Mouse (Mus musculus) kidney, embryonic 14.5 days (tissue): ENCODE data around the gene Traf5. TPM values are rescaled to one million over a fixed set of nuclear protein-coding genes. Genes with fewer than 3 reads are reported as not detected.

Experiments used
- ATAC-seq: fragments of 200-750 bp; cut with Nextera tagmentation; 2 replicates; pipeline ENCODE4 v1.8.0; 2017; ENCODE audit warnings: moderate number of reproducible peaks, mild to moderate bottlenecking, moderate TSS enrichment, moderate library complexity; ENCODE audit not compliant: low FRiP score, low TSS enrichment
- H3K27ac ChIP-seq: fragments of 300-500 bp; sonication (generic); 2 replicates; pipeline ENCODE4 v1.5.1; 2014; ENCODE audit warnings: low read depth, mild to moderate bottlenecking, low read length, moderate library complexity, mixed read lengths
- H3K27me3 ChIP-seq: fragments of 300-500 bp; sonication (generic); 2 replicates; pipeline ENCODE4 v1.6.1; 2014; ENCODE audit warnings: mild to moderate bottlenecking, low read length; ENCODE audit not compliant: control insufficient read depth, insufficient read depth
- H3K36me3 ChIP-seq: fragments of 300-500 bp; sonication (generic); 2 replicates; pipeline ENCODE4 v1.6.1; 2014; ENCODE audit warnings: low read length, mixed read lengths; ENCODE audit not compliant: control insufficient read depth, insufficient read depth
- H3K4me1 ChIP-seq: fragments of 300-500 bp; sonication (generic); 2 replicates; pipeline ENCODE4 v1.6.1; 2014; ENCODE audit warnings: low read length, mixed read lengths; ENCODE audit not compliant: control insufficient read depth, insufficient read depth
- H3K4me2 ChIP-seq: fragments of 300-500 bp; sonication (generic); replicated peaks from 2 replicates; pipeline ENCODE4 v1.6.1; 2014; ENCODE audit warnings: low read depth, mild to moderate bottlenecking, low read length
- H3K4me3 ChIP-seq: fragments of 300-500 bp; sonication (generic); 2 replicates; pipeline ENCODE4 v1.5.1; 2014; ENCODE audit warnings: mild to moderate bottlenecking, low read length
- H3K9ac ChIP-seq: fragments of 300-500 bp; sonication (generic); 2 replicates; pipeline ENCODE4 v1.6.1; 2014; ENCODE audit warnings: low read depth, mild to moderate bottlenecking, low read length, moderate library complexity
- H3K9me3 ChIP-seq: fragments of 300-500 bp; sonication (generic); 2 replicates; pipeline ENCODE4 v1.6.1; 2016; ENCODE audit warnings: low read length; ENCODE audit not compliant: control insufficient read depth
- WGBS: fragments of 180-500 bp; shearing (Covaris S2); extraction: QIAGEN DNeasy Blood & Tissue Kit; methylation state at CpG from one replicate; pipeline ENCODE4 v1.1.7; 2014; 5-methylcytosine and 5-hydroxymethylcytosine counted together
- polyA plus RNA-seq: library from polyadenylated mRNA; unstranded; fragments of >200 nt; fragmentation: Nextera tagmentation; extraction: Ambion mirVana; gene quantifications from 2 replicates; pipeline ENCODE4 v1.2.1, GENCODE M21; 2014

Gene Traf5
- polyA plus RNA-seq, 1 experiment from 2014 or later = 15.5 TPM

- no peak overlapping the region for H3K27ac ChIP-seq
Measured at GRCm38 (mm10) chr1:191974509-191975405, 117.6 kb downstream of the Traf5 start.

GRCm38 (mm10) chr1:191969939-191970338 lies 122.4 kb downstream of the Traf5 start:
- Histone ChIP-seq H3K9ac (no peak overlapping the region), H3K4me1 (0 out of 2 replicates have a peak, but pooled peaks cover under 1% of the 10 kb centered on the region), H3K36me3 (no peaks in the 10 kb centered on the region), H3K9me3 (no peaks in the 10 kb centered on the region), H3K4me2 (no peak overlapping the region), H3K27ac (no peak overlapping the region), H3K27me3 (no peaks in the 10 kb centered on the region), H3K4me3 (no peak overlapping the region)
- 73% methylated on average over 5 of the region's 5 CpGs for WGBS
- ATAC-seq = no peak

More at GRCm38 (mm10) chr1:191974509-191975405, 117.6 kb downstream of the Traf5 start:
- no peaks in the 10 kb centered on the region for H3K4me1 ChIP-seq
- ATAC-seq = no peak
- no peak overlapping the region for H3K4me2 ChIP-seq
- no peaks in the 10 kb centered on the region for H3K9me3 ChIP-seq
- H3K27me3 ChIP-seq = no peaks in the 10 kb centered on the region
- no peak overlapping the region for H3K4me3 ChIP-seq
- WGBS = 57% methylated on average over 13 of the region's 13 CpGs
- no peak overlapping the region for H3K9ac ChIP-seq
- no peaks in the 10 kb centered on the region for H3K36me3 ChIP-seq

- Histone ChIP-seq H3K9ac (no peak overlapping the region), H3K4me3 (no peak overlapping the region), H3K4me1 (0 out of 2 replicates have a peak, but pooled peaks cover 6% of the 10 kb centered on the region), H3K4me2 (no peak overlapping the region), H3K36me3 (no peaks in the 10 kb centered on the region), H3K9me3 (no peaks in the 10 kb centered on the region), H3K27me3 (no peaks in the 10 kb centered on the region), H3K27ac (peak overlapping the region; percentile 56; the same call in 1 of the 2 replicates)
- 16% methylated on average over 13 of the region's 13 CpGs for WGBS
- peak; percentile 56 for ATAC-seq
Measured at GRCm38 (mm10) chr1:191964773-191965481, 127.4 kb downstream of the Traf5 start.

GRCm38 (mm10) chr1:191963948-191964772 lies 128.2 kb downstream of the Traf5 start:
- Histone ChIP-seq H3K4me3 (no peak overlapping the region), H3K27ac (peak overlapping the region; percentile 56; the same call in 1 of the 2 replicates), H3K27me3 (no peaks in the 10 kb centered on the region), H3K4me2 (no peak overlapping the region), H3K36me3 (no peaks in the 10 kb centered on the region), H3K9ac (no peak overlapping the region), H3K9me3 (no peaks in the 10 kb centered on the region), H3K4me1 (0 out of 2 replicates have a peak, but pooled peaks cover 6% of the 10 kb centered on the region)
- ATAC-seq = peak; percentile 86
- 23% methylated on average over 8 of the region's 8 CpGs for WGBS

- WGBS = 80% methylated on average over 3 of the region's 3 CpGs
Measured at GRCm38 (mm10) chr1:191963413-191963812, 128.9 kb downstream of the Traf5 start.

GRCm38 (mm10) chr1:191960946-191961345 lies 131.4 kb downstream of the Traf5 start:
- no peak overlapping the region for H3K4me3 ChIP-seq
- ATAC-seq = no peak
- 0 out of 2 replicates have a peak, but pooled peaks cover 6% of the 10 kb centered on the region for H3K4me1 ChIP-seq
- no peaks in the 10 kb centered on the region for H3K36me3 ChIP-seq
- H3K9ac ChIP-seq = no peak overlapping the region
- H3K4me2 ChIP-seq = no peak overlapping the region
- H3K9me3 ChIP-seq = no peaks in the 10 kb centered on the region
- H3K27me3 ChIP-seq = no peaks in the 10 kb centered on the region
- H3K27ac ChIP-seq = no peak overlapping the region
- WGBS = 57% methylated on average over 2 of the region's 2 CpGs

More at GRCm38 (mm10) chr1:191963413-191963812, 128.9 kb downstream of the Traf5 start:
- no peak overlapping the region for H3K4me3 ChIP-seq
- H3K4me2 ChIP-seq = no peak overlapping the region
- H3K27me3 ChIP-seq = no peaks in the 10 kb centered on the region
- ATAC-seq = no peak
- 0 out of 2 replicates have a peak, but pooled peaks cover 6% of the 10 kb centered on the region for H3K4me1 ChIP-seq
- no peak overlapping the region for H3K27ac ChIP-seq
- H3K36me3 ChIP-seq = no peaks in the 10 kb centered on the region
- no peak overlapping the region for H3K9ac ChIP-seq
- H3K9me3 ChIP-seq = no peaks in the 10 kb centered on the region

GRCm38 (mm10) chr1:191957321-191957720 lies 135.0 kb downstream of the Traf5 start:
- Histone ChIP-seq H3K4me3 (no peak overlapping the region), H3K9me3 (no peaks in the 10 kb centered on the region), H3K36me3 (no peaks in the 10 kb centered on the region), H3K27ac (no peak overlapping the region), H3K9ac (no peak overlapping the region), H3K4me1 (no peaks in the 10 kb centered on the region), H3K4me2 (no peak overlapping the region), H3K27me3 (no peaks in the 10 kb centered on the region)
- 87% methylated on average over 3 of the region's 3 CpGs for WGBS
- ATAC-seq = no peak

GRCm38 (mm10) chr1:191956871-191957270 lies 135.5 kb downstream of the Traf5 start:
- ATAC-seq = no peak
- no peaks in the 10 kb centered on the region for H3K9me3 ChIP-seq
- 86% methylated on average over 2 of the region's 2 CpGs for WGBS
- H3K4me3 ChIP-seq = no peak overlapping the region
- H3K4me2 ChIP-seq = peak overlapping the region; percentile 19; the same call in 1 of the 2 replicates
- H3K27me3 ChIP-seq = no peaks in the 10 kb centered on the region
- H3K4me1 ChIP-seq = no peaks in the 10 kb centered on the region
- H3K36me3 ChIP-seq = no peaks in the 10 kb centered on the region
- peak overlapping the region; percentile 47; the same call in 1 of the 2 replicates for H3K27ac ChIP-seq
- no peak overlapping the region for H3K9ac ChIP-seq
